Mouse (Mus musculus) hindbrain, embryonic 16.5 days (tissue): ENCODE data around the gene Dgki. TPM values are rescaled to one million over a fixed set of nuclear protein-coding genes. Genes with fewer than 3 reads are reported as not detected.

ENCODE experiments used
- ATAC-seq: fragments of 200-750 bp; cut with Nextera tagmentation; 2 replicates; pipeline ENCODE4 v1.8.0; 2017; ENCODE audit warnings: moderate TSS enrichment, moderate library complexity
- H3K27ac ChIP-seq: fragments of 300-500 bp; sonication (generic); 2 replicates; pipeline ENCODE4 v1.5.1; 2014; ENCODE audit warnings: low read depth, mild to moderate bottlenecking, control low read depth, low read length, moderate library complexity
- H3K27me3 ChIP-seq: fragments of 300-500 bp; sonication (generic); replicated peaks from 2 replicates; pipeline ENCODE4 v1.6.1; 2014; ENCODE audit warnings: low read length; ENCODE audit not compliant: control insufficient read depth, insufficient read depth
- H3K36me3 ChIP-seq: fragments of 300-500 bp; sonication (generic); 2 replicates; pipeline ENCODE4 v1.6.1; 2014; ENCODE audit warnings: mild to moderate bottlenecking, low read length, moderate library complexity, mixed read lengths; ENCODE audit not compliant: control insufficient read depth, insufficient read depth
- H3K4me1 ChIP-seq: fragments of 300-500 bp; sonication (generic); 2 replicates; pipeline ENCODE4 v1.6.1; 2014; ENCODE audit warnings: low read depth, low read length; ENCODE audit not compliant: control insufficient read depth, insufficient read depth
- H3K4me2 ChIP-seq: fragments of 300-500 bp; sonication (generic); 2 replicates; pipeline ENCODE4 v1.6.1; 2014; ENCODE audit warnings: mild to moderate bottlenecking, low read length, control low read depth, moderate library complexity
- H3K4me3 ChIP-seq: fragments of 300-500 bp; sonication (generic); 2 replicates; pipeline ENCODE4 v1.5.1; 2014; ENCODE audit warnings: mild to moderate bottlenecking, low read length, control low read depth, moderate library complexity
- H3K9ac ChIP-seq: fragments of 300-500 bp; sonication (generic); 2 replicates; pipeline ENCODE4 v1.6.1; 2014; ENCODE audit warnings: low read depth, mild to moderate bottlenecking, control low read depth, low read length, moderate library complexity
- H3K9me3 ChIP-seq: fragments of 300-500 bp; sonication (generic); 2 replicates; pipeline ENCODE4 v1.6.1; 2014; ENCODE audit warnings: mild to moderate bottlenecking, low read length, moderate library complexity; ENCODE audit not compliant: control insufficient read depth
- WGBS: fragments of 180-500 bp; shearing (Covaris S2); extraction: QIAGEN DNeasy Blood & Tissue Kit; methylation state at CpG from one replicate; pipeline ENCODE4 v1.1.7; 2014; 5-methylcytosine and 5-hydroxymethylcytosine counted together
- polyA plus RNA-seq: library from polyadenylated mRNA; unstranded; fragments of >200 nt; fragmentation: Nextera tagmentation; extraction: Ambion mirVana; gene quantifications from 2 replicates; pipeline ENCODE4 v1.2.1, GENCODE M21; 2015

The Dgki gene
- polyA plus RNA-seq, 1 experiment from 2014 or later, result 6.0 TPM

- Histone ChIP-seq H3K27ac (no peak overlapping the region), H3K4me1 (peaks cover 3% of the 10 kb centered on the region; the same call in 1 of the 2 replicates), H3K4me2 (no peak overlapping the region), H3K9ac (no peak overlapping the region), H3K9me3 (no peaks in the 10 kb centered on the region), H3K27me3 (no peaks in the 10 kb centered on the region), H3K4me3 (no peak overlapping the region), H3K36me3 (no peaks in the 10 kb centered on the region; the same call in 1 of the 2 replicates)
- WGBS, result 93% methylated on average over 2 of the region's 2 CpGs
- no peak for ATAC-seq
These were observed 271.7 kb downstream of the Dgki start for GRCm38 (mm10) chr6:37028300-37028699.

GRCm38 (mm10) chr6:37026343-37027243 lies 273.4 kb downstream of the Dgki start:
- no peak for ATAC-seq
- H3K36me3 ChIP-seq, result no peaks in the 10 kb centered on the region; the same call in 1 of the 2 replicates
- no peaks in the 10 kb centered on the region for H3K27me3 ChIP-seq
- H3K4me3 ChIP-seq, result no peak overlapping the region
- 68% methylated on average over 8 of the region's 8 CpGs for WGBS
- H3K27ac ChIP-seq, result no peak overlapping the region
- no peak overlapping the region for H3K4me2 ChIP-seq
- peaks cover 3% of the 10 kb centered on the region; the same call in 1 of the 2 replicates for H3K4me1 ChIP-seq
- H3K9ac ChIP-seq, result no peak overlapping the region
- H3K9me3 ChIP-seq, result no peaks in the 10 kb centered on the region

GRCm38 (mm10) chr6:37016046-37016445 lies 283.9 kb downstream of the Dgki start:
- 0 out of 2 replicates have a peak, but pooled peaks have one; percentile 54 for ATAC-seq
- Histone ChIP-seq H3K27ac (no peak overlapping the region; the same call in 1 of the 2 replicates), H3K4me3 (no peak overlapping the region)

GRCm38 (mm10) chr6:37011597-37011996 lies 288.4 kb downstream of the Dgki start:
- no peak overlapping the region for H3K4me2 ChIP-seq
- H3K9me3 ChIP-seq, result no peaks in the 10 kb centered on the region
- H3K36me3 ChIP-seq, result no peaks in the 10 kb centered on the region; the same call in 1 of the 2 replicates
- H3K4me1 ChIP-seq, result no peaks in the 10 kb centered on the region; the same call in 1 of the 2 replicates
- no peak overlapping the region for H3K27ac ChIP-seq
- H3K9ac ChIP-seq, result no peak overlapping the region
- no peaks in the 10 kb centered on the region for H3K27me3 ChIP-seq
- no peak overlapping the region for H3K4me3 ChIP-seq
- WGBS, result 85% methylated on average over 2 of the region's 2 CpGs
- no peak for ATAC-seq

More at GRCm38 (mm10) chr6:37016046-37016445, 283.9 kb downstream of the Dgki start:
- Histone ChIP-seq H3K4me1 (no peaks in the 10 kb centered on the region; the same call in 1 of the 2 replicates), H3K4me2 (no peak overlapping the region), H3K27me3 (no peaks in the 10 kb centered on the region), H3K9ac (no peak overlapping the region), H3K36me3 (no peaks in the 10 kb centered on the region; the same call in 1 of the 2 replicates), H3K9me3 (no peaks in the 10 kb centered on the region)

GRCm38 (mm10) chr6:37007573-37007972 lies 292.4 kb downstream of the Dgki start:
- WGBS, result 22% methylated on average over 4 of the region's 4 CpGs
- no peak overlapping the region for H3K9ac ChIP-seq
- H3K4me1 ChIP-seq, result no peaks in the 10 kb centered on the region
- no peaks in the 10 kb centered on the region for H3K27me3 ChIP-seq
- no peaks in the 10 kb centered on the region; the same call in 1 of the 2 replicates for H3K36me3 ChIP-seq
- H3K4me2 ChIP-seq, result no peak overlapping the region
- no peak overlapping the region for H3K27ac ChIP-seq
- H3K9me3 ChIP-seq, result no peaks in the 10 kb centered on the region
- H3K4me3 ChIP-seq, result no peak overlapping the region
- no peak; the same call in 1 of the 2 replicates for ATAC-seq

GRCm38 (mm10) chr6:37004914-37005313 lies 295.1 kb downstream of the Dgki start:
- Histone ChIP-seq H3K36me3 (no peaks in the 10 kb centered on the region), H3K4me3 (no peak overlapping the region), H3K9me3 (no peaks in the 10 kb centered on the region), H3K4me2 (no peak overlapping the region), H3K27ac (no peak overlapping the region), H3K4me1 (no peaks in the 10 kb centered on the region), H3K27me3 (no peaks in the 10 kb centered on the region), H3K9ac (no peak overlapping the region)
- 89% methylated on average over 3 of the region's 3 CpGs for WGBS
- no peak for ATAC-seq

GRCm38 (mm10) chr6:37003235-37003634 lies 296.7 kb downstream of the Dgki start:
- no peak overlapping the region for H3K4me2 ChIP-seq
- no peak overlapping the region for H3K27ac ChIP-seq
- H3K4me1 ChIP-seq, result no peaks in the 10 kb centered on the region
- no peak overlapping the region for H3K4me3 ChIP-seq
- 73% methylated on average over 5 of the region's 5 CpGs for WGBS
- no peak overlapping the region for H3K9ac ChIP-seq
- ATAC-seq, result no peak
- H3K27me3 ChIP-seq, result no peaks in the 10 kb centered on the region
- no peaks in the 10 kb centered on the region for H3K9me3 ChIP-seq
- H3K36me3 ChIP-seq, result no peaks in the 10 kb centered on the region

GRCm38 (mm10) chr6:36998942-36999341 lies 301.0 kb downstream of the Dgki start:
- Histone ChIP-seq H3K4me3 (no peak overlapping the region), H3K27me3 (no peaks in the 10 kb centered on the region), H3K4me1 (no peaks in the 10 kb centered on the region), H3K4me2 (no peak overlapping the region), H3K27ac (no peak overlapping the region), H3K36me3 (no peaks in the 10 kb centered on the region), H3K9ac (no peak overlapping the region), H3K9me3 (no peaks in the 10 kb centered on the region)
- ATAC-seq, result no peak
- 94% methylated on average over 10 of the region's 10 CpGs for WGBS

- Histone ChIP-seq H3K27ac (no peak overlapping the region), H3K9ac (no peak overlapping the region), H3K36me3 (no peaks in the 10 kb centered on the region), H3K9me3 (no peaks in the 10 kb centered on the region), H3K4me2 (no peak overlapping the region), H3K4me3 (no peak overlapping the region), H3K4me1 (no peaks in the 10 kb centered on the region), H3K27me3 (no peaks in the 10 kb centered on the region)
- no peak for ATAC-seq
- WGBS, result 88% methylated on average over 5 of the region's 5 CpGs
These were observed 305.7 kb downstream of the Dgki start for GRCm38 (mm10) chr6:36994329-36994728.
